Mouse (Mus musculus) lung, embryonic 16.5 days (tissue): Measurements from ENCODE around the gene Scaf1. TPM values are rescaled to one million over a fixed set of nuclear protein-coding genes. Genes with fewer than 3 reads are reported as not detected.

ENCODE experiments used
- ATAC-seq: fragments of 200-750 bp; cut with Nextera tagmentation; 2 replicates; pipeline ENCODE4 v1.8.0; 2017; ENCODE audit warnings: low read depth, mild to moderate bottlenecking, moderate library complexity
- H3K27ac ChIP-seq: fragments of 300-500 bp; sonication (generic); 2 replicates; pipeline ENCODE4 v1.5.1; 2014; ENCODE audit warnings: mild to moderate bottlenecking, control low read depth, low read length
- H3K27me3 ChIP-seq: fragments of 300-500 bp; sonication (generic); 2 replicates; pipeline ENCODE4 v1.6.1; 2014; ENCODE audit warnings: low read depth, low read length, mixed read lengths; ENCODE audit not compliant: control insufficient read depth, insufficient read depth
- H3K36me3 ChIP-seq: fragments of 300-500 bp; sonication (generic); 2 replicates; pipeline ENCODE4 v1.6.1; 2014; ENCODE audit warnings: low read length; ENCODE audit not compliant: control insufficient read depth, insufficient read depth
- H3K4me1 ChIP-seq: fragments of 300-500 bp; sonication (generic); replicated peaks from 2 replicates; pipeline ENCODE4 v1.6.1; 2014; ENCODE audit warnings: low read length, mixed read lengths; ENCODE audit not compliant: control insufficient read depth, insufficient read depth
- H3K4me2 ChIP-seq: fragments of 300-500 bp; sonication (generic); 2 replicates; pipeline ENCODE4 v1.6.1; 2014; ENCODE audit warnings: low read depth, low read length, control low read depth
- H3K4me3 ChIP-seq: fragments of 300-500 bp; sonication (generic); 2 replicates; pipeline ENCODE4 v1.5.1; 2014; ENCODE audit warnings: mild to moderate bottlenecking, low read length, control low read depth
- H3K9ac ChIP-seq: fragments of 300-500 bp; sonication (generic); 2 replicates; pipeline ENCODE4 v1.6.1; 2014; ENCODE audit warnings: low read length, control low read depth
- H3K9me3 ChIP-seq: fragments of 300-500 bp; sonication (generic); 2 replicates; pipeline ENCODE4 v1.6.1; 2016; ENCODE audit warnings: low read length; ENCODE audit not compliant: control insufficient read depth
- WGBS: fragments of 180-500 bp; shearing (Covaris S2); extraction: QIAGEN DNeasy Blood & Tissue Kit; methylation state at CpG from one replicate; pipeline ENCODE4 v1.1.7; 2014; 5-methylcytosine and 5-hydroxymethylcytosine counted together
- polyA plus RNA-seq: library from polyadenylated mRNA; unstranded; fragments of >200 nt; fragmentation: Nextera tagmentation; extraction: Ambion mirVana; gene quantifications from 2 replicates; pipeline ENCODE4 v1.2.1, GENCODE M21; 2015

The Scaf1 gene
- polyA plus RNA-seq, 1 experiment from 2014 or later, result 30.7 TPM

DNA sequence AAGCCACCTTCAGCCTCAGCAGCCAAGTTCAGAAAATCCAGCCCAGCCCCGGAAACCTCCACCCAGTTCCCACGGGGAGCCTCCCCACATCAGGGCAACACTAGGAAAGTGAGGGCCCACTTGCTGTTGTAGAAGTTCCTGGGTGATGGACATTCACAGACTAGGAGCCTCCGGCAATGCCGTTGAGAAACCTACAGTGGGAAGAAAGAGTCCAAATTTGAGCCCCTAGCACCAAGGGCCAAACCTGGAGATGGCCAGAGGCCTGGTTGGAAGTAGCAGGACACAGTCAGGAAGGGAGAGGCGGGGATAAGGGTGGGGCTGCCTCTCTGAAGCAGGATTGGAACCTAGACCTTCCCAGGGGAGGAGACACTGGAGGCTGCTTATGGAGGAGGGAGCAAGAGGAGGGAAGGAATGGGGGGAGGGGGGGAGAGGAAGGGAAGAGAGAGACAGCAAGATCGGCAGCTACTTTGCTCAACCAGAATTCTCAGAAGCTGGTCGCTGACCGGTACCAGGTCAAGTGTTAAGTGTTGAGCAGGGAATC lies 2.9 kb upstream of the Scaf1 start:
- WGBS, result 27% methylated on average over 8 of the region's 8 CpGs
- peak overlapping the region; percentile 91 for H3K27ac ChIP-seq

DNA sequence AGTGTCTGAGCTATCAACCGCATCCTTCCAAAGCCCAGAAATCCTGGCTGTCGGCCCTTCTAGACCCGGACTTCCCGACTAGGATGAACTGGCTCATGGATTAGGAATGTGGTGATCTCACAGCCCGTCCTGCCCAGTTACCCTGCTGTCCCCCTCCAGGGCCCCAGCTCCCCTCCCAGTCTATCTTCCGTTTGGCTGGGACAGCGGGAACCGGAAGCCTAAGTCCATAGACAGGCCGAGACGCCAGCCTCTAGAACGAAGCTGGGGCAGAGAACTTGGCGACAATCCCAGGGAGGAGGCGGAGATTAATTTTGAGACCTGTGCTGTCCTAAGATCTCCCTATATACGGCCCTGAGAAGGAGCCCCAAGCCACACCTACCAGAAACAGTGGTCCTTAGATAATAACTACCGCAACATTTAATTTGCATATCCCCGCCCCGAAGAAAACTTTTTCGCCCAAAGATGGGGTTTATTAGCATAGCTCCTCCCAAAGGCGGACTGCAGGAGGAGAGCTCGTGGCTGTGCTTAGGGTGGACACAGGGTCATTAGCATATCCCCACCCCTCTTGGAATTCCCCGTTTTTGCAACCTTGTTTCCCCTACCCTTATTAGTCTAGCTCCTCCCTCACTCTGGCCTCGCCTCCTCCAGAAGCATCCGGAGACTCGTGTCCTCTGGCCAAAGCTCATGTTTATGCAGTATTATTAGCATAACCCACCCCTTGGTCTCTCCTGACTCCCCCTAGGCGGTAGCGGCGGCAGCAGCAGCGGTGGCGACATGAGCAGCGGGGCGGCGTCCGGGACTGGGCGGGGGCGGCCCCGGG lies 1.3 kb upstream of the Scaf1 start, which contains the start of gene Rras:
Gene Rras, plus strand, starts transcription at position 720 of the 820 bp plus-strand sequence.
- H3K27me3 ChIP-seq, result no peaks in the 10 kb centered on the region
- peak within 1 kb of the TSS; percentile 78 for H3K9ac ChIP-seq
- peaks cover 19% of the 10 kb centered on the region for H3K4me1 ChIP-seq
- H3K9me3 ChIP-seq, result no peaks in the 10 kb centered on the region
- whole genome bisulfite sequencing, result under 1% methylated on average over 32 of the region's 36 CpGs
- ATAC-seq, result peak; percentile 90
- peaks cover 4% of the 10 kb centered on the region for H3K36me3 ChIP-seq
- peak within 1 kb of the TSS; percentile 73 for H3K4me2 ChIP-seq
- H3K4me3 ChIP-seq, result peak within 1 kb of the TSS; percentile 87
- H3K27ac ChIP-seq, result peak within 1 kb of the TSS; percentile 100

More for the DNA sequence above, 2.9 kb upstream of the Scaf1 start:
- Histone ChIP-seq H3K9me3 (no peaks in the 10 kb centered on the region), H3K4me3 (peak overlapping the region; percentile 87), H3K27me3 (no peaks in the 10 kb centered on the region), H3K36me3 (no peaks in the 10 kb centered on the region), H3K4me1 (peaks cover 19% of the 10 kb centered on the region), H3K9ac (peak overlapping the region; percentile 58), H3K4me2 (peak overlapping the region; percentile 73)
- no peak for ATAC-seq

DNA sequence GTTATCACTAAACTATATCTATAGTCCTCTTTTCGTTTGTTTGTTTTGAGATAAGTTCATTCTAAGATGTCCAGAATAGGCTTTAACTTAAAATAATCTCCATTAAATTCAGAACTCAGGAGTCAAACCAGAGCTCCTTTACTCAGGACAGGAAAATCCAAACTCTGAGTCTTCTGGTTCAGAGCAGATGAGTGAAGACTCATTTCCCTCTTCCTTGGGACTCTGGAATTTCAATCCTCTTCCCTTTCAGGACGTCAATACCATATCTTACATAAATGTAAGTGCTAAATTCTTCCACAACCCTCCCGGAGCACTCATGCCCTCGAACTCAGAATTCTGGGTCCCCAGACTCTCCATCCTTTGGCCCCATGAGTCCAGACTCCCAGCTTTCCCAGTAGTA lies 598 bp upstream of the Scaf1 start:
- Histone ChIP-seq H3K9ac (peak overlapping the region; percentile 68), H3K4me2 (peak overlapping the region; percentile 73), H3K27ac (peak overlapping the region; percentile 100), H3K27me3 (no peaks in the 10 kb centered on the region), H3K9me3 (no peaks in the 10 kb centered on the region), H3K36me3 (peaks cover 10% of the 10 kb centered on the region), H3K4me3 (peak overlapping the region; percentile 87), H3K4me1 (peaks cover 19% of the 10 kb centered on the region)
- 1% methylated on average over 4 of the region's 4 CpGs for WGBS
- no peak for ATAC-seq

DNA sequence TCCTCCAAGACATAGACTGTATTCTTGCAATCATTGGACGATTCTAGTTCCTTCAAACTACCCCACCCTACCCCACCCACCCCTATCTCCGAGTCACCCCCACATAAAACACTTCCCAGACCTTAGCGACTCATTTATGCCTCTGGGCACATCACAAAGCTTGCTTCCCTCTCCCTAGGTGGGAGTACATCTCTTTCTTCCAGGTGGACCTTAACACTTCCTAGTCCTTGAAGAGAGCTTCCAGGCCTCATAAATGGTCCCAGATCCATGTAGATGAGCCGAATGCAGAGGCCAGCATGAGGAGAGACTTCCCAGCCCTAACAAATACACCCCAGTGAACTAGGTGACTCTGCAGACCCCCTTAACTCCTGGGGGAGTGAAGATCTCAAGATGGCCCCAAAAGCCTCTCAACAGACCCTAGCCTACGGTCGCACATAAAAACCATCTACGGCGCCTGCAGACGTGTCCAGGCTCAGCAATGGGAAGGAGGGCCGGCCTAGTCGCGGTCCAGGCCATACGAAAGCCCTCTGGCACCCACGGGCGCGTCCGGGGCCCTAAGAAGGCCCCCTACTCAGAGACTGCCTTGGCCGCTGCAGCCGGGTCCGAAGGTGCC lies 713 bp downstream of the Scaf1 start:
- Histone ChIP-seq H3K36me3 (peaks cover 16% of the 10 kb centered on the region), H3K9ac (peak overlapping the region; percentile 97), H3K4me1 (peaks cover 19% of the 10 kb centered on the region), H3K4me2 (peak overlapping the region; percentile 79), H3K27me3 (no peaks in the 10 kb centered on the region), H3K9me3 (no peaks in the 10 kb centered on the region), H3K4me3 (peak overlapping the region; percentile 87), H3K27ac (peak overlapping the region; percentile 85)
- 0% methylated on average over 20 of the region's 20 CpGs for WGBS
- ATAC-seq, result no peak

DNA sequence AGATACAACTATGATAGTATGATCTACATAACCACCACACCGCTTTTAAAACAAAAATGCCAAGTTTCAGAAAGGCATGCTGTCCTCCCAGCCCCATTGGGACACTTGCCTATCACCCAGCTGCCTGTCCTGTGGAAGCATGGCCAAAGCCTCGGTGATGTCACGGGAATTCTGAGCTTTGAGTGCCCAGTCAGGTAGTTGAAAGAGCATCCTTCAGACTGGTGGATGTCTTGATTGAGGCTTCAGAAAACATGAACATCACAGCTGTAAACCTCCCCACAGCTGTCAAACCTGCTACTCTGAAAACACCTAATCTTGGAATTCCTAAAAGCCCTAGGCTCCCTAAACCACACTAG lies 2.1 kb downstream of the Scaf1 start:
- Histone ChIP-seq H3K36me3 (peaks cover 25% of the 10 kb centered on the region), H3K9ac (no peak overlapping the region), H3K27me3 (no peaks in the 10 kb centered on the region), H3K4me1 (peaks cover 18% of the 10 kb centered on the region), H3K4me2 (no peak overlapping the region), H3K9me3 (no peaks in the 10 kb centered on the region), H3K4me3 (no peak overlapping the region), H3K27ac (no peak overlapping the region)
- 91% methylated on average over 3 of the region's 3 CpGs for WGBS
- ATAC-seq, result no peak

DNA sequence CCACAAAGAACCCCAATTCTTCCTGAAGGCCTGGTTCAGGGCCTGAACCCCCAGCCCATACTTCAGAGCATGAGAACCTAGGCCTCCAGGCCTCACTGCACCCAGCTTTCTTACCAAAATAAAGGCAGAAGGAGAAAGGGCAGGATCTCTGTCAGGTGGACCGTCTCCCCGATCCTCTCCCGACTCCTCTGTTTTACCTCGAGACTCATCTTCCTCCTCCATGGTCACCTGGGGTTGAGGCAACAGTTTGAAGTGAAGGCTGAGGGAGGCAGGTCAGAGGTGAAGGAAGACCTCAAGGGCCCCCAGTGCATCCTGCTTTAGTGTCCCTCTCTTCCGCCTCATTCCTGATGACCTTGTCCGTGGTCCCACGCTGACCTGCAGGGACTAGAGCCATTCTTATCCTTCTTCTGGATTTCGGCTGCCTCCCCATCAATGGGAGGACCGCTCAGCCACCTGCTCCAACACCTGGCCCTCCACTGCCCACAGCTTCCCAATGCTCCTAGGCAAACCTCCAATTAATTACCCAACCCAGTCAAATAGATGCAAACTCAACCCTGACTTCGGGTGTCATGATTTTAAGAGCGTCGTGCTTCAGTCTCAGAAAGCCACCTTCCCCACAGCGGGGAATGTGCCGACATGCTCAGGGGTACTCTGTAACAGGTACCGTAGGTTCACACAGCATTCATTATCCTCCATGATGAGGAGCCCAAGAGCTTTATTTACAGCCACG lies 2.6 kb downstream of the Scaf1 start:
- Histone ChIP-seq H3K4me1 (peaks cover 13% of the 10 kb centered on the region), H3K9ac (no peak overlapping the region), H3K36me3 (peaks cover 29% of the 10 kb centered on the region), H3K27me3 (no peaks in the 10 kb centered on the region), H3K4me3 (no peak overlapping the region), H3K9me3 (no peaks in the 10 kb centered on the region), H3K4me2 (no peak overlapping the region), H3K27ac (no peak overlapping the region)
- WGBS, result 94% methylated on average over 16 of the region's 16 CpGs
- ATAC-seq, result no peak

DNA sequence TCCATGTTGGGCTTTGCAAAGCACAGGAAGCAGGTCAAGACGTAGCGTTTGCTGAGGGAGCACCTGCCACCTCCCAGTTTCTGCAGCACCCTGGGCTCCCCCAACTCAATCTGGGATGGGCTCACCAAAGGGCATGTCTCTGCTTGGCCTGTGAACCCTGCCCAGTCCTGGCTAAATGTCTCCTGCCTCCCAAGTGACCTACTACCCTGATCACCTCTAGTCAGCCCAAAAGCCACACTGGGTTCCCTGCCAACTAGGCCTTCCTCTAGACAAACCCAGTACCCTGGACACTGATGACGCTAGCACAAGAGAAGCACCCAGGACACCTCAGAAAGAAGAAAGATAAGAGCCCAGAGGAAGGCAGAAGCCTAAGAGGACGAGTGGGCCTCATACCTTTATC lies 3.3 kb downstream of the Scaf1 start:
- Histone ChIP-seq H3K4me2 (no peak overlapping the region), H3K9me3 (no peaks in the 10 kb centered on the region), H3K4me3 (no peak overlapping the region), H3K4me1 (peaks cover 10% of the 10 kb centered on the region), H3K27ac (no peak overlapping the region), H3K27me3 (no peaks in the 10 kb centered on the region), H3K9ac (no peak overlapping the region), H3K36me3 (peaks cover 36% of the 10 kb centered on the region)
- 77% methylated on average over 4 of the region's 4 CpGs for WGBS
- ATAC-seq, result no peak

DNA sequence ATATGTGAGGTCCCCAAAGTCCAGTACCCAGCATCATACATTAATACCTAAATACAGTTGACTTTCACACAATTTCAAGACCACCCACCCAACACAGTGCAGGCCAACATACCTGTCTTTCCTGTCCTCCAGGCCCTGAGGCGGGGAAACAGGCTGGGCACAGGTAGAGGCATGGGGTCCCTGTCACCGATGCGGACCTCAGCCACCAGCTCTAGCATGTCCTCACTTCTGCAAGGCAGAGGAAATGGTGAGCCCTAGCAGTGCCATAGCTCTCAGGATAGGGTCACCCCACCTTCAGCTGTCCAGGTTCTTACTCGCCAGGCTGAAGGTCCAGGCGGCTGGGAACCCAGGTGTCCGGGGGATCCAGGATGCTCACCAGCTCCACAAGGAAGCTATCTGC lies 4.2 kb downstream of the Scaf1 start:
- Histone ChIP-seq H3K36me3 (peaks cover 44% of the 10 kb centered on the region), H3K4me3 (no peak overlapping the region), H3K9me3 (no peaks in the 10 kb centered on the region), H3K4me1 (peaks cover 10% of the 10 kb centered on the region), H3K27ac (no peak overlapping the region), H3K9ac (no peak overlapping the region), H3K27me3 (no peaks in the 10 kb centered on the region), H3K4me2 (no peak overlapping the region)
- 94% methylated on average over 6 of the region's 6 CpGs for WGBS
- ATAC-seq, result no peak

DNA sequence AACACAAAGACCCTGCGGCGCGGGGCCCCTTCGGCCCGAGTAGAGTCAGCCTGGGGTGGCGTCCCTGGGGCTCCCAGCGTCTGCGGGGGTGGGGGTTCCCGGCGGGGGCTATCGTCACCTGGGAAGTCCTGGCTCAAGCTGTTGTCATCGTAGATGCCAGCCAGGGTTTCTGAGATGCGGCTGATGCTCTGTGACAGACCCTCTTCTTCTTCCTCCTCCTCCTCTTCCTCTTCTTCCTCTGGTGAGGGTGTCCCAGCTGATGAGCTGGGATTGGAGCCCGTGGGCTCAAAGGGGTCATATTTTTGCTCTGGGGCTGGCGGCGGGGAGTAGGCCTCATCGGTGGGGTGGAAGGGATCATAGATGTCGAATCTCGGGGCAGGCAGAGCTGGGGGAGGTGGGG lies 7.8 kb downstream of the Scaf1 start:
- Histone ChIP-seq H3K27ac (no peak overlapping the region), H3K4me1 (no peaks in the 10 kb centered on the region), H3K9me3 (no peaks in the 10 kb centered on the region), H3K36me3 (peaks cover 72% of the 10 kb centered on the region), H3K9ac (no peak overlapping the region), H3K27me3 (no peaks in the 10 kb centered on the region), H3K4me3 (no peak overlapping the region), H3K4me2 (no peak overlapping the region)
- 87% methylated on average over 19 of the region's 19 CpGs for WGBS
- no peak for ATAC-seq
